Mouse (Mus musculus) intestine, postnatal 0 days (tissue): ENCODE measurements around the gene Per1. TPM values are rescaled to one million over a fixed set of nuclear protein-coding genes. Genes with fewer than 3 reads are reported as not detected.

Experiments used
- ATAC-seq: fragments of 200-750 bp; cut with Nextera tagmentation; 2 replicates; pipeline ENCODE4 v1.8.0; 2017; ENCODE audit warnings: mild to moderate bottlenecking, moderate TSS enrichment, moderate library complexity
- H3K27ac ChIP-seq: fragments of 300-500 bp; sonication (generic); 2 replicates; pipeline ENCODE4 v1.5.1; 2014; ENCODE audit warnings: mild to moderate bottlenecking, low read depth, low read length, moderate library complexity
- H3K27me3 ChIP-seq: fragments of 300-500 bp; sonication (generic); replicated peaks from 2 replicates; pipeline ENCODE4 v1.6.1; 2014; ENCODE audit warnings: low read length, mixed read lengths; ENCODE audit not compliant: control insufficient read depth, insufficient read depth
- H3K36me3 ChIP-seq: fragments of 300-500 bp; sonication (generic); 2 replicates; pipeline ENCODE4 v1.6.1; 2014; ENCODE audit warnings: mild to moderate bottlenecking, moderate library complexity; ENCODE audit not compliant: control insufficient read depth, insufficient read depth
- H3K4me1 ChIP-seq: fragments of 300-500 bp; sonication (generic); replicated peaks from 2 replicates; pipeline ENCODE4 v1.6.1; 2014; ENCODE audit warnings: antibody characterized with exemption, low read length, mixed read lengths; ENCODE audit not compliant: control insufficient read depth, insufficient read depth
- H3K4me2 ChIP-seq: fragments of 300-500 bp; sonication (generic); replicated peaks from 2 replicates; pipeline ENCODE4 v1.6.1; 2014; ENCODE audit warnings: low read depth, mild to moderate bottlenecking, moderate library complexity
- H3K4me3 ChIP-seq: fragments of 300-500 bp; sonication (generic); 2 replicates; pipeline ENCODE4 v1.5.1; 2014; ENCODE audit warnings: low read depth, low read length
- H3K9ac ChIP-seq: fragments of 300-500 bp; sonication (generic); 2 replicates; pipeline ENCODE4 v1.6.1; 2014; ENCODE audit warnings: mild to moderate bottlenecking, low read depth, low read length
- H3K9me3 ChIP-seq: fragments of 300-500 bp; sonication (generic); 2 replicates; pipeline ENCODE4 v1.6.1; 2016; ENCODE audit warnings: mixed run types; ENCODE audit not compliant: control insufficient read depth
- CTCF ChIP-seq: sonication (generic); IDR thresholded peaks from 2 replicates; pipeline ENCODE4 v1.5.1; 2016; ENCODE audit warnings: low read depth, mild to moderate bottlenecking, control low read depth, antibody characterized with exemption, moderate library complexity
- WGBS: fragments of 180-500 bp; shearing (Covaris S2); extraction: QIAGEN DNeasy Blood & Tissue Kit; methylation state at CpG from one replicate; pipeline ENCODE4 v1.1.7; 2014; 5-methylcytosine and 5-hydroxymethylcytosine counted together
- polyA plus RNA-seq: library from polyadenylated mRNA; unstranded; fragments of >200 nt; fragmentation: Nextera tagmentation; extraction: Ambion mirVana; gene quantifications from 2 replicates; pipeline ENCODE4 v1.2.1, GENCODE M21; 2015

Gene Per1
- polyA plus RNA-seq, 1 experiment from 2014 or later = 11.3 TPM

GRCm38 (mm10) chr11:69148451-69148960 lies 53.5 kb downstream of the Per1 start:
- H3K9ac ChIP-seq = no peak overlapping the region
- TF ChIP-seq CTCF = no peak
- H3K27me3 ChIP-seq = 0 out of 2 replicates have a peak, but pooled peaks cover 4% of the 10 kb centered on the region
- no peak overlapping the region for H3K4me2 ChIP-seq
- ATAC-seq = no peak
- no peaks in the 10 kb centered on the region for H3K9me3 ChIP-seq
- H3K4me3 ChIP-seq = no peak overlapping the region
- WGBS = 82% methylated on average over 5 of the region's 5 CpGs
- H3K4me1 ChIP-seq = no peaks in the 10 kb centered on the region
- H3K36me3 ChIP-seq = no peaks in the 10 kb centered on the region
- no peak overlapping the region for H3K27ac ChIP-seq

GRCm38 (mm10) chr11:69149728-69150127 lies 54.7 kb downstream of the Per1 start:
- Histone ChIP-seq H3K4me3 (no peak overlapping the region), H3K4me2 (no peak overlapping the region), H3K27me3 (0 out of 2 replicates have a peak, but pooled peaks cover 8% of the 10 kb centered on the region), H3K4me1 (no peaks in the 10 kb centered on the region), H3K9ac (no peak overlapping the region), H3K36me3 (no peaks in the 10 kb centered on the region), H3K9me3 (no peaks in the 10 kb centered on the region), H3K27ac (no peak overlapping the region)
- no peak for ATAC-seq
- no peak for TF ChIP-seq CTCF
- 78% methylated on average over 6 of the region's 6 CpGs for WGBS

GRCm38 (mm10) chr11:69150444-69150843 lies 55.4 kb downstream of the Per1 start:
- peak overlapping the region; percentile 6; the same call in 1 of the 2 replicates for H3K4me3 ChIP-seq
- no peak overlapping the region for H3K9ac ChIP-seq
- WGBS = 4% methylated on average over 7 of the region's 7 CpGs

DNA sequence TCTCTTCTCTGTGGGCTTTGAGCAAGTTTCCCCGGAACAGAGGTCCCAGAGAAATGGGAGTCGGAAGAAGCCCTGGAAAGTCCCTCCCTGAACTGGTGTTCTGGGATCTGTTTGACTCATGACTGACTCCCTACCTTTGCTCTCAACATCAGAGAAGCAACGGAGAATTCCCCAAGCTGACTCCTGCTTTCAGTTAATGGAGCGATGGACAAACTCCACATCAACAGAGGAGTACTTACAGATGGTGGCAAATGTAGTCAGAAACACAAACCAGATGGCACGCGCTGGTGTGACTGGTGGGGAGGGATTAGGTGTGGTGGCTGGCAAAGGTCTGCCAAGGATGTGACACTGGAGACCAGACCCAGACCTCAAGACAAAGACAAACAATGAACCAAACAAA lies 56.0 kb downstream of the Per1 start:
- H3K4me1 ChIP-seq = no peaks in the 10 kb centered on the region
- no peak overlapping the region for H3K9ac ChIP-seq
- H3K36me3 ChIP-seq = no peaks in the 10 kb centered on the region
- peak overlapping the region; percentile 49 for H3K4me2 ChIP-seq
- peaks cover 8% of the 10 kb centered on the region; the same call in 1 of the 2 replicates for H3K27me3 ChIP-seq
- no peak for TF ChIP-seq CTCF
- H3K4me3 ChIP-seq = peak overlapping the region; percentile 6; the same call in 1 of the 2 replicates
- no peaks in the 10 kb centered on the region for H3K9me3 ChIP-seq
- ATAC-seq = no peak
- no peak overlapping the region for H3K27ac ChIP-seq
- 51% methylated on average over 6 of the region's 6 CpGs for WGBS

More at GRCm38 (mm10) chr11:69150444-69150843, 55.4 kb downstream of the Per1 start:
- peak; percentile 70 for TF ChIP-seq CTCF
- Histone ChIP-seq H3K36me3 (no peaks in the 10 kb centered on the region), H3K4me1 (no peaks in the 10 kb centered on the region), H3K9me3 (no peaks in the 10 kb centered on the region), H3K27me3 (0 out of 2 replicates have a peak, but pooled peaks cover 8% of the 10 kb centered on the region), H3K27ac (no peak overlapping the region), H3K4me2 (peak overlapping the region; percentile 49)
- no peak for ATAC-seq

DNA sequence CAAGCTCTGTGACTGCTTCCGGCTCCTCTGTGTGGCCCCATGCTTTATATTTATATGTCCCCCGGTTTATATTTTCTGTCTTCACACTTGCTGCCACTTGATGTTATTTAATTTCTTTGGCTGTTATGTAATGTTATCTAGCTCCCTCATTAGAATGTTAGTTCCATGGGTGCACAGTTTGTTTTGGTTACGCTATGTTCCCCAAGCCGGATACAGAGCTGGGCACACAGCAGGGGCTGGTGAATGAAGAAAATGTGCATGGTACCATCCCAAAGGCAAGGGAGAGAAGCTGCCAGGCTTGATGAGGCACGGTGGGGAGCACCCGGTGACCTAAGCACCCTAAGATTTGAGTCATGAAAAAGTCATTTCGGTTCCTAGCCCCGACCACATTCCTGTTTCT lies 58.8 kb downstream of the Per1 start:
- ATAC-seq = no peak
- no peaks in the 10 kb centered on the region for H3K9me3 ChIP-seq
- no peak overlapping the region for H3K4me2 ChIP-seq
- H3K4me1 ChIP-seq = no peaks in the 10 kb centered on the region
- no peak for TF ChIP-seq CTCF
- H3K27ac ChIP-seq = no peak overlapping the region
- no peak overlapping the region for H3K4me3 ChIP-seq
- H3K27me3 ChIP-seq = peaks cover 29% of the 10 kb centered on the region; the same call in 1 of the 2 replicates
- H3K9ac ChIP-seq = no peak overlapping the region
- no peaks in the 10 kb centered on the region for H3K36me3 ChIP-seq
- 78% methylated on average over 8 of the region's 8 CpGs for WGBS

DNA sequence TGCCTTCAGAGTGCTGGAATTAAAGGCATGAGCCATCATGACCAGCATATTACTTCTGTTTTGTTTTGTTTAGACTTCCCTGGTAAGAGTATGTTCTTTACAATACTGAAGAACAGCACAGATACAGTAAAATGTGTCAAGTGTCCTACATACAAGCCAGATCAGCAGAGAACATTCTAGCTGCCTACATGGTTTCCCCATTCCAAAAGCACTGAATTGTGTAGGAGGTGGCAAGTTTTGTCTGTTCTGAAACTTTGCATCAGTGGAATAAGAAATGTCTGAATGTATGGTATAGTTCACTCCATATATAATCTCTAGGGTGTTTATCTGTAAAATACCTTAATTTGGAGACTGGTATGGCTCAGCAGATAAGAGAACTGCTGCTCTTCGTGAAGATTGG lies 60.3 kb downstream of the Per1 start:
- 31% methylated on average over 1 of the region's 1 CpGs for WGBS

More for the DNA sequence above, 60.3 kb downstream of the Per1 start:
- H3K27ac ChIP-seq = no peak overlapping the region
- no peak for ATAC-seq
- peaks cover 29% of the 10 kb centered on the region; the same call in 1 of the 2 replicates for H3K27me3 ChIP-seq
- no peak overlapping the region for H3K4me3 ChIP-seq
- no peaks in the 10 kb centered on the region for H3K9me3 ChIP-seq
- no peaks in the 10 kb centered on the region for H3K4me1 ChIP-seq
- H3K36me3 ChIP-seq = no peaks in the 10 kb centered on the region
- TF ChIP-seq CTCF = no peak
- no peak overlapping the region for H3K4me2 ChIP-seq
- no peak overlapping the region for H3K9ac ChIP-seq
